Comparison of ENCODE assay signal across 8 mouse cellular contexts in the genomic region with DNA sequence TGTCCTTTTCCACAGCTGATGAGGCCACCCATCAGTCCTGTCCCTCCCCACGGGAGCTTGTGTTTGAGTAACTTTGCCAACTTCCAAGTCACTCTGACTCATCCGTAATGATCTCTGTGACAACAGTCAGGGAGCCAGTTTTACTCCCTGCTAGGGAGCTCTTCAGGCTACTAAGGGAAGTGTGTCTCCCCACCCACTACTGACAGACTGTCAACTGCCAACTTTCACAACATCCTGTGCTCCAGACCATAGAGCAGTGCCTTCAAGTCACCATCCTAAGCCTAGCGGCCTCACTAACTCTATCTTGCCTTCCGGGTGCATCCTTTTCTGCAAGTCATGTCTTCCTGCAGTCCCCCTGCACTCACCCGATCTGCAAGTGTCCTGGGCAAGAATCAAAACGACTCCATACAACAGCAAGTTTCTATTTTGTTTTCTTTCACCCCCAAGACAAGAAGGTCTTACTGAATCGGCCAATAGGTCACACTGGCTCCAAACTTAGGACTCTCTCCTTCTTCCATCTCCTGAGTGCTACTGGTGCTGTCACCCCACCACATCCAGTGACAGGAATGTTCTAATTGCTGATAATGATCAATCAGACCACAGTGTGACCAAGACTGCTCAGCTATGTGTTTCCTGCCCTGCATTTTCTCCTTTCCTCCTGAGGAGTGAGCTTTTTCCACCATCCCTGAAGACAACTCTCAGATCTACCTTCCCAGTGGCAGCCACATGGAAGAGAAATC. TPM values are rescaled to one million over a fixed set of nuclear protein-coding genes. Genes with fewer than 3 reads are reported as not detected.
A peak's percentile ranks its signal among the peaks of the same experiment; 100 is the strongest.
DNase-seq lines count a peak whose midpoint lies in the region; ATAC-seq and TF ChIP-seq lines count a peak whose summit lies in the region.

No protein-coding gene starts in this region.

- TF ChIP-seq CTCF in lung, postnatal 0 days (IDR thresholded peaks at IDR 0.05): no peak

- peak; percentile 53; the same call in 1 of the 2 replicates for ATAC-seq in heart, embryonic 12.5 days (ENCODE audit: insufficient number of reproducible peaks, low FRiP score)
- peak; percentile 85 for ATAC-seq in lung, postnatal 0 days
- ATAC-seq in hindbrain, embryonic 13.5 days (ENCODE audit: low FRiP score): no peak

- no peaks in the 10 kb centered on the region for H3K9me3 ChIP-seq in heart, embryonic 12.5 days (replicated peaks)
- no peaks in the 10 kb centered on the region for H3K9me3 ChIP-seq in lung, postnatal 0 days (ENCODE audit: low read length)
- no peaks in the 10 kb centered on the region for H3K9me3 ChIP-seq in hindbrain, embryonic 13.5 days

- no peak overlapping the region for H3K4me2 ChIP-seq in heart, embryonic 12.5 days
- no peak overlapping the region for H3K4me2 ChIP-seq in lung, postnatal 0 days (replicated peaks; ENCODE audit: low read depth, low read length)
- no peak overlapping the region for H3K4me2 ChIP-seq in hindbrain, embryonic 13.5 days

- H3K27ac ChIP-seq in heart, embryonic 12.5 days (ENCODE audit: poor library complexity, severe bottlenecking): no peak overlapping the region
- H3K27ac ChIP-seq in lung, postnatal 0 days (ENCODE audit: low read length): peak overlapping the region; percentile 61
- no peak overlapping the region for H3K27ac ChIP-seq in hindbrain, embryonic 13.5 days

- 27% methylated on average over 7 of the region's 7 CpGs for WGBS in heart, embryonic 12.5 days
- WGBS in lung, postnatal 0 days: 18% methylated on average over 7 of the region's 7 CpGs
- 68% methylated on average over 7 of the region's 7 CpGs for WGBS in hindbrain, embryonic 13.5 days

- H3K4me3 ChIP-seq in heart, embryonic 12.5 days: no peak overlapping the region
- H3K4me3 ChIP-seq in lung, postnatal 0 days (ENCODE audit: low read depth, low read length): no peak overlapping the region
- no peak overlapping the region for H3K4me3 ChIP-seq in hindbrain, embryonic 13.5 days

- no peaks in the 10 kb centered on the region for H3K36me3 ChIP-seq in heart, embryonic 12.5 days
- no peaks in the 10 kb centered on the region for H3K36me3 ChIP-seq in lung, postnatal 0 days (ENCODE audit: insufficient read depth, low read length)
- no peaks in the 10 kb centered on the region for H3K36me3 ChIP-seq in hindbrain, embryonic 13.5 days

- H3K27me3 ChIP-seq in heart, embryonic 12.5 days (replicated peaks): no peaks in the 10 kb centered on the region
- H3K27me3 ChIP-seq in lung, postnatal 0 days (replicated peaks; ENCODE audit: insufficient read depth, low read length): no peaks in the 10 kb centered on the region
- H3K27me3 ChIP-seq in hindbrain, embryonic 13.5 days: no peaks in the 10 kb centered on the region

- peak; percentile 51 for DNase-seq in right cerebral cortex, adult 18-20 months
- DNase-seq in right cerebral cortex, adult 2 months (ENCODE audit: low spot score in 2 of 2): no peak
- DNase-seq in lung, postnatal 0 days (ENCODE audit: low spot score): peak; percentile 79
- peak; percentile 62 for DNase-seq in thymus, postnatal 14 days
- no peak for DNase-seq in c-Kit-positive CD71-positive TER-119-positive erythroid progenitor cells, embryonic 14.5 days (ENCODE audit: low spot score)
- DNase-seq in layer of hippocampus, adult 11-12 months (ENCODE audit: low spot score): no peak

- TF ChIP-seq EP300 in lung, postnatal 0 days (IDR thresholded peaks at IDR 0.05): no peak

- H3K9ac ChIP-seq in heart, embryonic 12.5 days: no peak overlapping the region
- H3K9ac ChIP-seq in lung, postnatal 0 days (replicated peaks; ENCODE audit: low read depth): no peak overlapping the region
- no peak overlapping the region for H3K9ac ChIP-seq in hindbrain, embryonic 13.5 days

- H3K4me1 ChIP-seq in heart, embryonic 12.5 days (replicated peaks): peaks cover 11% of the 10 kb centered on the region
- H3K4me1 ChIP-seq in lung, postnatal 0 days (ENCODE audit: insufficient read depth, low read depth, low read length): no peaks in the 10 kb centered on the region
- H3K4me1 ChIP-seq in hindbrain, embryonic 13.5 days (replicated peaks): peaks cover 34% of the 10 kb centered on the region

RNA-seq across cellular contexts. Expression of a gene that starts 43.3 kb away (rescaled TPM):
- polyA plus RNA-seq in heart, embryonic 12.5 days (2016; fragmentation: Nextera tagmentation; extraction: Ambion mirVana): 18.9 and 20.6 TPM in 2 replicates
- polyA plus RNA-seq in lung, postnatal 0 days (2015; fragmentation: Nextera tagmentation; extraction: Ambion mirVana): 11.0 and 13.3 TPM in 2 replicates
- 108 and 110 TPM in 2 replicates for polyA plus RNA-seq in hindbrain, embryonic 13.5 days (2015; fragmentation: Nextera tagmentation; extraction: Ambion mirVana)

Comparison
In these comparisons a context has a peak if more than half of its experiments do, and no peak if none do; other contexts are left out.
1. DNase-seq: peak in right cerebral cortex, adult 18-20 months (single experiment), lung, postnatal 0 days (single experiment) and thymus, postnatal 14 days (single experiment); none in right cerebral cortex, adult 2 months (0 of 2), c-Kit-positive CD71-positive TER-119-positive erythroid progenitor cells, embryonic 14.5 days (single experiment) and layer of hippocampus, adult 11-12 months (single experiment).